In genomic region chr7:128009715-128010340, GRCm38 (mm10) we compare ENCODE assay signal across 9 mouse cellular contexts. TPM values are rescaled to one million over a fixed set of nuclear protein-coding genes. Genes with fewer than 3 reads are reported as not detected.
DNase-seq lines count a peak whose midpoint lies in the region; ATAC-seq and TF ChIP-seq lines count a peak whose summit lies in the region.
"Had no signal": no experiment of that assay in that cellular context is flagged by ENCODE, and none has a peak within 500 bp of the region (broad histone marks: within the 10 kb centered on the region; RNA-seq: fewer than 3 reads in every experiment).

No protein-coding gene starts in this region.

- H3K27ac ChIP-seq in lung, embryonic 14.5 days (ENCODE audit: low read depth) = no peak overlapping the region
- H3K27ac ChIP-seq in embryonic facial prominence, embryonic 10.5 days (replicated peaks) = no peak overlapping the region
- no peak overlapping the region for H3K27ac ChIP-seq in midbrain, embryonic 15.5 days

- peak overlapping the region; percentile 36; the same call in 1 of the 2 replicates for H3K4me2 ChIP-seq in lung, embryonic 14.5 days
- H3K4me2 ChIP-seq in midbrain, embryonic 15.5 days = peak overlapping the region; percentile 24; the same call in 1 of the 2 replicates

- WGBS in lung, embryonic 14.5 days = 35% methylated on average over 39 of the region's 40 CpGs
- WGBS in embryonic facial prominence, embryonic 10.5 days = 45% methylated on average over 40 of the region's 40 CpGs
- WGBS in midbrain, embryonic 15.5 days = 63% methylated on average over 40 of the region's 40 CpGs

- H3K9ac ChIP-seq in lung, embryonic 14.5 days = peak overlapping the region; percentile 15; the same call in 1 of the 2 replicates
- H3K9ac ChIP-seq in midbrain, embryonic 15.5 days = no peak overlapping the region

- no peaks in the 10 kb centered on the region for H3K36me3 ChIP-seq in lung, embryonic 14.5 days (ENCODE audit: insufficient read depth)
- H3K36me3 ChIP-seq in embryonic facial prominence, embryonic 10.5 days (replicated peaks) = no peaks in the 10 kb centered on the region
- H3K36me3 ChIP-seq in midbrain, embryonic 15.5 days (replicated peaks) = no peaks in the 10 kb centered on the region

- TF ChIP-seq CTCF in lung, embryonic 14.5 days (IDR thresholded peaks at IDR 0.05; ENCODE audit: low read depth) = no peak

- 0 out of 2 replicates have a peak, but pooled peaks have one; percentile 20 for ATAC-seq in lung, embryonic 14.5 days (ENCODE audit: insufficient read depth)
- ATAC-seq in midbrain, embryonic 15.5 days (replicated peaks) = no peak

- H3K4me1 ChIP-seq in lung, embryonic 14.5 days (ENCODE audit: insufficient read depth) = no peaks in the 10 kb centered on the region
- peaks cover 19% of the 10 kb centered on the region for H3K4me1 ChIP-seq in embryonic facial prominence, embryonic 10.5 days
- no peaks in the 10 kb centered on the region for H3K4me1 ChIP-seq in midbrain, embryonic 15.5 days

- 0 out of 2 replicates have a peak, but pooled peaks cover 4% of the 10 kb centered on the region for H3K27me3 ChIP-seq in lung, embryonic 14.5 days (ENCODE audit: insufficient read depth, low read length)
- H3K27me3 ChIP-seq in embryonic facial prominence, embryonic 10.5 days (replicated peaks; ENCODE audit: low read depth, poor library complexity, severe bottlenecking) = peaks cover 28% of the 10 kb centered on the region
- no peaks in the 10 kb centered on the region; the same call in 1 of the 2 replicates for H3K27me3 ChIP-seq in midbrain, embryonic 15.5 days (replicated peaks)

- intact Hi-C loops in left cerebral cortex, postnatal 36 days (cut with DNase I) = no loop called here

- H3K9me3 ChIP-seq in lung, embryonic 14.5 days (ENCODE audit: low read depth, low read length) = no peaks in the 10 kb centered on the region
- no peaks in the 10 kb centered on the region for H3K9me3 ChIP-seq in embryonic facial prominence, embryonic 10.5 days
- H3K9me3 ChIP-seq in midbrain, embryonic 15.5 days = no peaks in the 10 kb centered on the region

- H3K4me3 ChIP-seq in lung, embryonic 14.5 days (ENCODE audit: low read depth, low read length) = peak overlapping the region; percentile 8; the same call in 1 of the 2 replicates
- peak overlapping the region; percentile 16; the same call in 1 of the 2 replicates for H3K4me3 ChIP-seq in embryonic facial prominence, embryonic 10.5 days
- no peak overlapping the region for H3K4me3 ChIP-seq in midbrain, embryonic 15.5 days

- no peak for DNase-seq in lung, embryonic 14.5 days
- DNase-seq in lung, postnatal 14 days = no peak
- peak; percentile 35 for DNase-seq in embryonic facial prominence, embryonic 10.5 days (ENCODE audit: low spot score)
- DNase-seq in kidney, postnatal 14 days = peak; percentile 33
- no peak for DNase-seq in left cerebral cortex, postnatal 36 days (ENCODE audit: low spot score in 2 of 2)
- no peak for DNase-seq in layer of hippocampus, adult 11-12 months (ENCODE audit: low spot score)
- no peak for DNase-seq in gastrocnemius, adult 18-20 months (ENCODE audit: low spot score)

RNA-seq across cellular contexts. Expression of gene Trim72, which starts 6.1 kb away (rescaled TPM):
- not detected in 2 replicates for polyA plus RNA-seq in lung, embryonic 14.5 days (2014; fragmentation: Nextera tagmentation; extraction: Ambion mirVana)
- not detected in 2 replicates for polyA plus RNA-seq in embryonic facial prominence, embryonic 10.5 days (2016; fragmentation: Nextera tagmentation; extraction: Ambion mirVana)
- polyA plus RNA-seq in midbrain, embryonic 15.5 days (2015; fragmentation: Nextera tagmentation; extraction: Ambion mirVana) = 0.10 TPM in 1 of 2 replicates, not detected in the other
- under 1 TPM; 0.96 to 0.97 TPM for total RNA-seq in left cerebral cortex, postnatal 36 days (2021)
- total RNA-seq in gastrocnemius, adult 18-20 months (2021) = 100 to 1,000 TPM; 195 to 222 TPM

RNA-seq across cellular contexts. Expression of gene Pycard, which starts 16.2 kb away (rescaled TPM):
- 22.1 and 26.8 TPM in 2 replicates for polyA plus RNA-seq in lung, embryonic 14.5 days (2014; fragmentation: Nextera tagmentation; extraction: Ambion mirVana)
- 5.8 and 6.2 TPM in 2 replicates for polyA plus RNA-seq in embryonic facial prominence, embryonic 10.5 days (2016; fragmentation: Nextera tagmentation; extraction: Ambion mirVana)
- 6.5 and 7.9 TPM in 2 replicates for polyA plus RNA-seq in midbrain, embryonic 15.5 days (2015; fragmentation: Nextera tagmentation; extraction: Ambion mirVana)
- 1 to 10 TPM in 1 of 2 experiments, under 1 TPM in 1; 0.79 to 1.8 TPM for total RNA-seq in left cerebral cortex, postnatal 36 days (2021)
- under 1 TPM; 0.16 to 0.55 TPM for total RNA-seq in gastrocnemius, adult 18-20 months (2021)

RNA-seq across cellular contexts. Expression of gene Fus, which starts 42.6 kb away (rescaled TPM):
- polyA plus RNA-seq in lung, embryonic 14.5 days (2014; fragmentation: Nextera tagmentation; extraction: Ambion mirVana) = 54.6 and 57.9 TPM in 2 replicates
- 349 and 372 TPM in 2 replicates for polyA plus RNA-seq in embryonic facial prominence, embryonic 10.5 days (2016; fragmentation: Nextera tagmentation; extraction: Ambion mirVana)
- polyA plus RNA-seq in midbrain, embryonic 15.5 days (2015; fragmentation: Nextera tagmentation; extraction: Ambion mirVana) = 380 and 381 TPM in 2 replicates
- total RNA-seq in left cerebral cortex, postnatal 36 days (2021) = 100 to 1,000 TPM; 259 to 349 TPM
- 10 to 100 TPM; 83.3 to 92.1 TPM for total RNA-seq in gastrocnemius, adult 18-20 months (2021)

RNA-seq across cellular contexts. Expression of gene Itgam, which starts 52.6 kb away (rescaled TPM):
- polyA plus RNA-seq in lung, embryonic 14.5 days (2014; fragmentation: Nextera tagmentation; extraction: Ambion mirVana) = 0.74 and 1.4 TPM in 2 replicates
- 0.50 and 0.52 TPM in 2 replicates for polyA plus RNA-seq in embryonic facial prominence, embryonic 10.5 days (2016; fragmentation: Nextera tagmentation; extraction: Ambion mirVana)
- 1.3 and 1.4 TPM in 2 replicates for polyA plus RNA-seq in midbrain, embryonic 15.5 days (2015; fragmentation: Nextera tagmentation; extraction: Ambion mirVana)
- total RNA-seq in left cerebral cortex, postnatal 36 days (2021) = 10 to 100 TPM; 10.2 to 12.1 TPM
- total RNA-seq in gastrocnemius, adult 18-20 months (2021) = 1 to 10 TPM; 1.2 to 1.8 TPM

RNA-seq across cellular contexts. Expression of gene Gm49368, which starts 52.7 kb away (rescaled TPM):
- polyA plus RNA-seq in lung, embryonic 14.5 days (2014; fragmentation: Nextera tagmentation; extraction: Ambion mirVana) = not detected in 2 replicates
- not detected in 2 replicates for polyA plus RNA-seq in embryonic facial prominence, embryonic 10.5 days (2016; fragmentation: Nextera tagmentation; extraction: Ambion mirVana)
- polyA plus RNA-seq in midbrain, embryonic 15.5 days (2015; fragmentation: Nextera tagmentation; extraction: Ambion mirVana) = not detected in 2 replicates
- not detected for total RNA-seq in left cerebral cortex, postnatal 36 days (2021)
- not detected for total RNA-seq in gastrocnemius, adult 18-20 months (2021)
- total RNA-seq: layer of hippocampus, postnatal 25 days had no signal

Comparison
In these comparisons a context has a peak if more than half of its experiments do, and no peak if none do; other contexts are left out.
1. DNase-seq: peak in embryonic facial prominence, embryonic 10.5 days (single experiment) and kidney, postnatal 14 days (single experiment); none in lung, embryonic 14.5 days (single experiment), lung, postnatal 14 days (single experiment), left cerebral cortex, postnatal 36 days (0 of 2), layer of hippocampus, adult 11-12 months (single experiment) and gastrocnemius, adult 18-20 months (single experiment).